Mouse (Mus musculus): ENCODE measurements around the gene Cdk10. TPM values are rescaled to one million over a fixed set of nuclear protein-coding genes. Genes with fewer than 3 reads are reported as not detected.
"Not testable (repeated sequence)": the region's sequence is repeated elsewhere in the genome, so short reads cannot be mapped to it uniquely, and the experiment has no call there.

The Cdk10 gene
- polyA plus RNA-seq, 1 experiment from 2014 or later, result 29.2 TPM

- WGBS, result 96% methylated on average over 3 of the region's 3 CpGs
- Histone ChIP-seq H3K27ac (no peak overlapping the region), H3K9ac (ENCODE audit: low read depth, low read length) (no peak overlapping the region), H3K36me3 (ENCODE audit: insufficient read depth, low read length) (peaks cover 29% of the 10 kb centered on the region), H3K9me3 (replicated peaks; ENCODE audit: low read length) (no peaks in the 10 kb centered on the region), H3K4me2 (ENCODE audit: low read length) (no peak overlapping the region), H3K4me1 (replicated peaks; ENCODE audit: insufficient read depth, low read length) (peaks cover 17% of the 10 kb centered on the region), H3K27me3 (ENCODE audit: insufficient read depth, low read length) (no peaks in the 10 kb centered on the region), H3K4me3 (replicated peaks; ENCODE audit: low read depth, low read length) (no peak overlapping the region)
- ATAC-seq (replicated peaks; ENCODE audit: low FRiP score, low read depth) (no peak), DNase-seq (ENCODE audit: low spot score) (no peak)
- no peak for TF ChIP-seq CTCF (IDR thresholded peaks at IDR 0.05; ENCODE audit: low read depth)
These were observed 32.5 kb downstream of the Cdk10 start for GRCm38 (mm10) chr8:123257114-123257513.

GRCm38 (mm10) chr8:123257593-123257992 lies 33.0 kb downstream of the Cdk10 start:
- H3K9ac ChIP-seq (ENCODE audit: low read depth, low read length); H3K4me3 ChIP-seq (replicated peaks; ENCODE audit: low read depth, low read length); ATAC-seq (replicated peaks; ENCODE audit: low FRiP score, low read depth); H3K4me2 ChIP-seq (ENCODE audit: low read length); DNase-seq (ENCODE audit: low spot score); H3K27me3 ChIP-seq (ENCODE audit: insufficient read depth, low read length); H3K9me3 ChIP-seq (replicated peaks; ENCODE audit: low read length); H3K27ac ChIP-seq: not testable (repeated sequence)
- Histone ChIP-seq H3K36me3 (ENCODE audit: insufficient read depth, low read length) (peaks cover 31% of the 10 kb centered on the region), H3K4me1 (replicated peaks; ENCODE audit: insufficient read depth, low read length) (peaks cover 15% of the 10 kb centered on the region)
- WGBS, result 93% methylated on average over 8 of the region's 8 CpGs

- Histone ChIP-seq H3K36me3 (ENCODE audit: insufficient read depth, low read length) (peaks cover 45% of the 10 kb centered on the region), H3K9me3 (replicated peaks; ENCODE audit: low read length) (no peaks in the 10 kb centered on the region), H3K27me3 (ENCODE audit: insufficient read depth, low read length) (no peaks in the 10 kb centered on the region), H3K4me1 (replicated peaks; ENCODE audit: insufficient read depth, low read length) (no peaks in the 10 kb centered on the region), H3K4me3 (replicated peaks; ENCODE audit: low read depth, low read length) (no peak overlapping the region), H3K9ac (ENCODE audit: low read depth, low read length) (no peak overlapping the region), H3K27ac (peak overlapping the region; percentile 66), H3K4me2 (ENCODE audit: low read length) (no peak overlapping the region)
- ATAC-seq (replicated peaks; ENCODE audit: low FRiP score, low read depth), result peak; percentile 76
- DNase-seq (ENCODE audit: low spot score), result peak; percentile 18
- TF ChIP-seq CTCF (IDR thresholded peaks at IDR 0.05; ENCODE audit: low read depth), result no peak
- 48% methylated on average over 14 of the region's 14 CpGs for WGBS
These were observed 43.4 kb downstream of the Cdk10 start for GRCm38 (mm10) chr8:123267926-123268656.

- Histone ChIP-seq H3K9me3 (replicated peaks; ENCODE audit: low read length) (no peaks in the 10 kb centered on the region), H3K27me3 (ENCODE audit: insufficient read depth, low read length) (no peaks in the 10 kb centered on the region), H3K9ac (ENCODE audit: low read depth, low read length) (no peak overlapping the region), H3K27ac (peak overlapping the region; percentile 11; the same call in 1 of the 2 replicates), H3K4me3 (replicated peaks; ENCODE audit: low read depth, low read length) (no peak overlapping the region), H3K36me3 (ENCODE audit: insufficient read depth, low read length) (peaks cover 20% of the 10 kb centered on the region), H3K4me1 (replicated peaks; ENCODE audit: insufficient read depth, low read length) (no peaks in the 10 kb centered on the region), H3K4me2 (ENCODE audit: low read length) (no peak overlapping the region)
- no peak for TF ChIP-seq CTCF (IDR thresholded peaks at IDR 0.05; ENCODE audit: low read depth)
- ATAC-seq (replicated peaks; ENCODE audit: low FRiP score, low read depth), result no peak
- DNase-seq (ENCODE audit: low spot score), result no peak
- WGBS, result 93% methylated on average over 10 of the region's 10 CpGs
These were observed 46.5 kb downstream of the Cdk10 start for GRCm38 (mm10) chr8:123271147-123271546.

- 68% methylated on average over 4 of the region's 4 CpGs for WGBS
- DNase-seq (ENCODE audit: low spot score) (no peak), ATAC-seq (replicated peaks; ENCODE audit: low FRiP score, low read depth) (no peak)
- Histone ChIP-seq H3K9ac (ENCODE audit: low read depth, low read length) (no peak overlapping the region), H3K36me3 (ENCODE audit: insufficient read depth, low read length) (peaks cover 13% of the 10 kb centered on the region), H3K9me3 (replicated peaks; ENCODE audit: low read length) (no peaks in the 10 kb centered on the region), H3K4me1 (replicated peaks; ENCODE audit: insufficient read depth, low read length) (no peaks in the 10 kb centered on the region), H3K27ac (0 out of 2 replicates have a peak overlapping the region, but pooled peaks have one; percentile 13), H3K4me3 (replicated peaks; ENCODE audit: low read depth, low read length) (no peak overlapping the region), H3K4me2 (ENCODE audit: low read length) (no peak overlapping the region), H3K27me3 (ENCODE audit: insufficient read depth, low read length) (no peaks in the 10 kb centered on the region)
- no peak for TF ChIP-seq CTCF (IDR thresholded peaks at IDR 0.05; ENCODE audit: low read depth)
These were observed 47.3 kb downstream of the Cdk10 start for GRCm38 (mm10) chr8:123271901-123272300.

- Histone ChIP-seq H3K4me2 (ENCODE audit: low read length) (no peak overlapping the region), H3K4me3 (replicated peaks; ENCODE audit: low read depth, low read length) (no peak overlapping the region), H3K4me1 (replicated peaks; ENCODE audit: insufficient read depth, low read length) (no peaks in the 10 kb centered on the region), H3K27me3 (ENCODE audit: insufficient read depth, low read length) (no peaks in the 10 kb centered on the region), H3K27ac (no peak overlapping the region), H3K36me3 (ENCODE audit: insufficient read depth, low read length) (0 out of 2 replicates have a peak, but pooled peaks cover 2% of the 10 kb centered on the region), H3K9me3 (replicated peaks; ENCODE audit: low read length) (no peaks in the 10 kb centered on the region), H3K9ac (ENCODE audit: low read depth, low read length) (no peak overlapping the region)
- no peak for TF ChIP-seq CTCF (IDR thresholded peaks at IDR 0.05; ENCODE audit: low read depth)
- 84% methylated on average over 5 of the region's 5 CpGs for WGBS
- ATAC-seq (replicated peaks; ENCODE audit: low FRiP score, low read depth) (no peak), DNase-seq (ENCODE audit: low spot score) (no peak)
These were observed 49.8 kb downstream of the Cdk10 start for GRCm38 (mm10) chr8:123274447-123274846.

Measured in kidney, postnatal 0 days (tissue).